Mouse (Mus musculus) kidney, postnatal 25 days (tissue): ENCODE results near the gene Crb1.
"Not testable (repeated sequence)": the region's sequence is repeated elsewhere in the genome, so short reads cannot be mapped to it uniquely, and the experiment has no call there.

Experiments
- DNase-seq, 2 experiments: peaks; one replicate each; pipeline ENCODE4 v3.0.0; 2021; ENCODE audit warnings: mixed read lengths in 2 of 2

Crb1 gene

GRCm38 (mm10) chr1:139328811-139329210 lies 48.1 kb downstream of the Crb1 start:
- DNase-seq = no peak

GRCm38 (mm10) chr1:139328286-139328685 lies 48.6 kb downstream of the Crb1 start:
- no peak for DNase-seq

GRCm38 (mm10) chr1:139325378-139325777 lies 51.5 kb downstream of the Crb1 start:
- DNase-seq = no peak

GRCm38 (mm10) chr1:139319798-139320197 lies 57.1 kb downstream of the Crb1 start:
- DNase-seq = peak in 1 of 2 experiments; percentile 5

- DNase-seq = peak in 1 of 2 experiments; percentile 44
Observed at GRCm38 (mm10) chr1:139314297-139314874, 62.5 kb downstream of the Crb1 start.

- DNase-seq = no peak
Observed at GRCm38 (mm10) chr1:139308915-139309314, 68.0 kb downstream of the Crb1 start.

GRCm38 (mm10) chr1:139302519-139302918 lies 74.4 kb downstream of the Crb1 start:
- not testable (repeated sequence) for DNase-seq

GRCm38 (mm10) chr1:139301830-139302229 lies 75.1 kb downstream of the Crb1 start:
- no peak for DNase-seq

GRCm38 (mm10) chr1:139292023-139292422 lies 84.9 kb downstream of the Crb1 start:
- no peak for DNase-seq

- DNase-seq = no peak
Observed at GRCm38 (mm10) chr1:139291593-139291992, 85.3 kb downstream of the Crb1 start.

- DNase-seq = no peak
Observed at GRCm38 (mm10) chr1:139276619-139277320, 100.1 kb downstream of the Crb1 start.

- peak in 1 of 2 experiments; percentile 57 for DNase-seq
Observed at GRCm38 (mm10) chr1:139267844-139268243, 109.1 kb downstream of the Crb1 start.

- no peak for DNase-seq
Observed at GRCm38 (mm10) chr1:139264245-139264644, 112.7 kb downstream of the Crb1 start.

GRCm38 (mm10) chr1:139263158-139263557 lies 113.7 kb downstream of the Crb1 start:
- no peak for DNase-seq

- no peak for DNase-seq
Observed at GRCm38 (mm10) chr1:139255581-139255980, 121.3 kb downstream of the Crb1 start.

- DNase-seq = no peak
Observed at GRCm38 (mm10) chr1:139252041-139252440, 124.9 kb downstream of the Crb1 start.

- DNase-seq = no peak
Observed at GRCm38 (mm10) chr1:139249159-139249558, 127.7 kb downstream of the Crb1 start.

GRCm38 (mm10) chr1:139246723-139247380 lies 130.0 kb downstream of the Crb1 start:
- no peak for DNase-seq

- DNase-seq = no peak
Observed at GRCm38 (mm10) chr1:139236794-139237193, 140.1 kb downstream of the Crb1 start.

GRCm38 (mm10) chr1:139234611-139235568 lies 142.0 kb downstream of the Crb1 start:
- DNase-seq = peak in 1 of 2 experiments; percentile 34

- DNase-seq = no peak
Observed at GRCm38 (mm10) chr1:139232636-139233035, 144.3 kb downstream of the Crb1 start.

GRCm38 (mm10) chr1:139224309-139224949 lies 152.5 kb downstream of the Crb1 start:
- no peak for DNase-seq
